Mouse (Mus musculus): ENCODE measurements at regions not wholly inside any gene's neighbourhood (a gene's known extent, or its start where the extent isn't known, plus 50 kb on each side); places are given as distances from the start of the nearest gene placed in this dataset.

- TF ChIP-seq ZNF384 (IDR thresholded peaks at IDR 0.05; ENCODE audit: low read depth, low read length) (no peak), MEF2A (IDR thresholded peaks at IDR 0.05; ENCODE audit: borderline replicate concordance, low read depth, low read length) (no peak), JUND (conservative IDR thresholded peaks at IDR 0.05; ENCODE audit: low read depth, low read length) (peak; percentile 38; the same call in 1 of the 2 replicates), TCF12 (IDR thresholded peaks at IDR 0.05; ENCODE audit: low read depth, low read length) (no peak), IRF4 (IDR thresholded peaks at IDR 0.05; ENCODE audit: low read depth, low read length) (no peak), NELFE (IDR thresholded peaks at IDR 0.05; ENCODE audit: low read depth, low read length) (peak; percentile 65; the same call in 1 of the 2 replicates), MXI1 (IDR thresholded peaks at IDR 0.05; ENCODE audit: low read depth, low read length) (no peak), CTCF (conservative IDR thresholded peaks at IDR 0.05 in 1 of 2, IDR thresholded peaks at IDR 0.05 in 1 of 2; ENCODE audit: low read depth in 2 of 2, low read length in 2 of 2) (peak; percentile 88 to 99), MYC (IDR thresholded peaks at IDR 0.05; ENCODE audit: low read depth, low read length) (0 out of 2 replicates have a peak, but pooled peaks have one; percentile 26), ZC3H11A (IDR thresholded peaks at IDR 0.05; ENCODE audit: low read depth, low read length) (peak; percentile 78), SMC3 (IDR thresholded peaks at IDR 0.05; ENCODE audit: low read depth, low read length) (peak; percentile 94), BHLHE40 (IDR thresholded peaks at IDR 0.05; ENCODE audit: low read depth, low read length) (no peak), MAFK (IDR thresholded peaks at IDR 0.05; ENCODE audit: insufficient replicate concordance, low read length) (no peak), ELF1 (IDR thresholded peaks at IDR 0.05; ENCODE audit: low read depth, low read length) (no peak), PAX5 (IDR thresholded peaks at IDR 0.05; ENCODE audit: low read length) (no peak), RAD21 (IDR thresholded peaks at IDR 0.05; ENCODE audit: low read depth, low read length) (peak; percentile 94), ZKSCAN1 (IDR thresholded peaks at IDR 0.05; ENCODE audit: borderline replicate concordance, low read depth, low read length) (no peak)
- H3K27me3 ChIP-seq (replicated peaks) = no peaks in the 10 kb centered on the region
- no peaks in the 10 kb centered on the region for H3K36me3 ChIP-seq (replicated peaks in 1 of 2; ENCODE audit: control insufficient read depth in 1 of 2, insufficient read depth in 1 of 2, low read length in 1 of 2)
- in situ Hi-C loops (cut with MboI; ENCODE audit: low pct_ligation_motif_present, low pct_unique_long_range_greater_than_20kb, low sequenced_read_pairs) = loop anchor here (25.0 kb wide), 1 partner anchor 310 kb away; no protein-coding TSS in a partner anchor
- H3K9ac ChIP-seq (ENCODE audit: insufficient read depth, low read depth) = no peak overlapping the region
- H3K9me3 ChIP-seq (replicated peaks; ENCODE audit: low read length) = no peaks in the 10 kb centered on the region
- H3K27ac ChIP-seq (ENCODE audit: insufficient read depth, low read depth) = no peak overlapping the region
- H3K4me3 ChIP-seq (replicated peaks in 1 of 3; ENCODE audit: low read depth in 2 of 3, low read length in 2 of 3, poor library complexity in 1 of 3) = no peak overlapping the region
- dilution Hi-C loops (cut with MboI; ENCODE audit: extremely low pct_ligation_motif_present, extremely low pct_unique_long_range_greater_than_20kb, low sequenced_read_pairs) = no loop called here
- H3K4me2 ChIP-seq (ENCODE audit: insufficient read depth, low read depth, poor library complexity, severe bottlenecking) = no peak overlapping the region
- no peaks in the 10 kb centered on the region for H3K4me1 ChIP-seq (ENCODE audit: control insufficient read depth in 1 of 2, insufficient read depth in 2 of 2)
- peak; percentile 91 for DNase-seq (ENCODE audit: extremely low read depth)
- H3K79me2 ChIP-seq (replicated peaks; ENCODE audit: control insufficient read depth, extremely low read depth, insufficient read depth, poor library complexity, severe bottlenecking) = no peaks in the 10 kb centered on the region
Observed at GRCm38 (mm10) chr2:101472449-101473115, 151.9 kb upstream of the Rag2 start.

DNA sequence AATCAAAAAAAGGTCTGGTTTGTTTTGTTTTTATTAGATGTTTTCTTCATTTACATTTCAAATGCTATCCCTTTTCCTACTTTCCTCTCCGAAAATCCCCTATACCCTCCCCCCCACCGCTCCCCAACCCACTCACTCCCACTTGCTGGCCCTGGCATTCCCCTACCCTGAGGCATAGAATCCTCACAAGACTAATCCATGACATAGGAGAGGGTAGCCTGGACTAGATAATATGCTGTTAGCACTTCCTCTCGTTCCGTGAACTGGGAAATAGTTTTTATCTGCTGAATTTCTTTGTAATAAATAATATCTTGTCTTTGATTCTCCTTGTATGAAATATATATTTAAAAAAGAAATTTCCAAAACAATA lies 151.4 kb upstream of the Rag2 start:
- H3K36me3 ChIP-seq (replicated peaks in 1 of 2; ENCODE audit: control insufficient read depth in 1 of 2, insufficient read depth in 1 of 2, low read length in 1 of 2) = no peaks in the 10 kb centered on the region

More for the DNA sequence above, 151.4 kb upstream of the Rag2 start:
- H3K27ac ChIP-seq (ENCODE audit: insufficient read depth, low read depth) = no peak overlapping the region
- dilution Hi-C loops (cut with MboI; ENCODE audit: extremely low pct_ligation_motif_present, extremely low pct_unique_long_range_greater_than_20kb, low sequenced_read_pairs) = no loop called here
- no peaks in the 10 kb centered on the region for H3K4me1 ChIP-seq (ENCODE audit: control insufficient read depth in 1 of 2, insufficient read depth in 2 of 2)
- no peaks in the 10 kb centered on the region for H3K79me2 ChIP-seq (replicated peaks; ENCODE audit: control insufficient read depth, extremely low read depth, insufficient read depth, poor library complexity, severe bottlenecking)
- 0 out of 2 replicates have a peak overlapping the region, but pooled peaks have one; percentile 45 for H3K4me2 ChIP-seq (ENCODE audit: insufficient read depth, low read depth, poor library complexity, severe bottlenecking)
- no peaks in the 10 kb centered on the region for H3K27me3 ChIP-seq (replicated peaks)
- DNase-seq (ENCODE audit: extremely low read depth) = no peak
- in situ Hi-C loops (cut with MboI; ENCODE audit: low pct_ligation_motif_present, low pct_unique_long_range_greater_than_20kb, low sequenced_read_pairs) = loop anchor here (25.0 kb wide), 1 partner anchor 311 kb away; no protein-coding TSS in a partner anchor
- no peak overlapping the region for H3K9ac ChIP-seq (ENCODE audit: insufficient read depth, low read depth)
- H3K4me3 ChIP-seq (replicated peaks in 1 of 3; ENCODE audit: low read depth in 2 of 3, low read length in 2 of 3, poor library complexity in 1 of 3) = no peak overlapping the region
- H3K9me3 ChIP-seq (replicated peaks; ENCODE audit: low read length) = no peaks in the 10 kb centered on the region
- TF ChIP-seq TBP (conservative IDR thresholded peaks at IDR 0.05; ENCODE audit: low read depth, low read length) (no peak), POLR2A (IDR thresholded peaks at IDR 0.05; ENCODE audit: low read depth, low read length) (no peak), KAT2A (IDR thresholded peaks at IDR 0.05; ENCODE audit: insufficient replicate concordance, low read length) (no peak), TCF12 (IDR thresholded peaks at IDR 0.05; ENCODE audit: low read depth, low read length) (no peak), USF1 (IDR thresholded peaks at IDR 0.05; ENCODE audit: low read depth, low read length) (no peak), NELFE (IDR thresholded peaks at IDR 0.05; ENCODE audit: low read depth, low read length) (no peak), GABPA (IDR thresholded peaks at IDR 0.05; ENCODE audit: insufficient replicate concordance, low read depth, low read length) (no peak), IRF4 (IDR thresholded peaks at IDR 0.05; ENCODE audit: low read depth, low read length) (no peak)

Measured in CH12.LX (cell line).